Mouse (Mus musculus): Measurements from ENCODE around the gene Gm12184.
"Not testable (repeated sequence)": the region's sequence is repeated elsewhere in the genome, so short reads cannot be mapped to it uniquely, and the experiment has no call there.

Gene Gm12184

GRCm38 (mm10) chr11:48825979-48826751, at the start of gene Gm12184, which contains the start of gene Trim7:
TSS of gene Gm12184 (minus strand) at chr11:48826655.
TSS of gene Trim7 (plus strand) at chr11:48826140.
- peak; percentile 64 for DNase-seq

GRCm38 (mm10) chr11:48875343-48875837, 48.9 kb upstream of the Gm12184 start:
- not testable (repeated sequence) for DNase-seq

- peak; percentile 38 for DNase-seq
These were observed 48.0 kb upstream of the Gm12184 start for GRCm38 (mm10) chr11:48874465-48874864.

DNA sequence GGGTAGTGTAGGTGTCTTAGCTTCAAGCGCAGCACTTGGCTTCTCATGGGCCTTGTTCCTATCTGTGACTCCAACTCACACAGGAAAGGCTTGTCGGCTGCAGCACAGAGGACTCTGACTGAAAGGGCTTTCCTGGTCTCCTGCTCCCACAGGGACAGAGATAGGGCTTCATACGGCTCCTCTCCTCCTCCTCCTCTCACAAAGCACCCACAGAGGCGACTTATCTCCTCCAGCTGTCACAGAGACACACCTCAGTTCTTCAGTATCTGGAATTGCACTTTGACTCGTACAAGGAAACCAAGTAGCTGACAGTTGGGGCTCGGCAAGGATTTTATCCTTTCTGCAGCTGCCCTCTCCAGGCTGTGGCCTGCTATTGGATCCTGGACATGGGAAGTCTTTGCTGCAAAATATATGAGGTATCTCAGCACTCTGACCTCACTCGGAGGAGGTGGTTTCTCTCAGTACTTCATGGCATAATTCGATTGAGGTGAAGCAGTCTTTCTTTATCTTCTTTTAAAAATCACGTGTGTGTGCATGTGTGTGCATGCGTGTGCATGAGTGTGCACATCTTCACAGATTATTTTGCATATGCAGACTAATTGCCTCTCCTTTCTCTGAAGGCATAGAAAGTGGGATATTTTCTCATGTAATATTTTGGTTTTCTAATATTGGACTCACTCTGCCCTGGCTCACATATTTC, 47.3 kb upstream of the Gm12184 start:
- DNase-seq: peak; percentile 23

DNA sequence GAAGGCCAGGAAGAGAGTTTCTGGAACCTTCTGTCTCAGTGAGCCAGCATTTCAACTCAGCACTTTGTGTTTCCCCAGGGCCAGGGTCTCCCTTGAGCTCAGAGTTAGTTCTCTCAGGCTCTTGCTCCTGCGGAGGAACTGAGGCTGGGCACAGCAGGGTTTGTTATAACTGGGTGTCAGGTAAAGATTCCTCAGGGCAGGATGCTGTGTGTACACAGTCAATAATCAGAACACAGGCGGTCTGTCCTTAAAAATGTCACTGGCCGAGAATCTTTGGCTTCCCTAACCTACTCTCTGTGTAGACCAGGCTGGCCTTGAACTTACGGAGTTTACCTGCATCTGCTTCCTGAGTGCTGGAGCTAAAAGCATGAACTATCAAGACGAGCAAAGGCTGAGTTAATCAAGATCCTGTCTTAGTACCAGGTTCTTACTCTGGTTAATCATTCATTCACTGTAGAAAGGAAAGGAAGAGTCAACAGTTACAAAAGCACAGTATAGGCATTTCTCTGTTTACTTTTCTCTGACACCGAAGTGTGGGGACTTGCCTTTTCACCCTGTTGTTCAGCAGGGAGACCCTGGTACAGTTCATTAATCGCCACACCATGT, 46.3 kb upstream of the Gm12184 start:
- DNase-seq: no peak

GRCm38 (mm10) chr11:48871817-48872541, 45.5 kb upstream of the Gm12184 start:
- DNase-seq: peak; percentile 63

- DNase-seq: peak; percentile 81
These were observed 44.8 kb upstream of the Gm12184 start, which contains the start of gene Irgm1 for GRCm38 (mm10) chr11:48871201-48871772. TSS of gene Irgm1 (minus strand) at chr11:48871683.

GRCm38 (mm10) chr11:48870781-48871180, 44.3 kb upstream of the Gm12184 start:
- no peak for DNase-seq

- peak; percentile 41 for DNase-seq
These were observed 43.1 kb upstream of the Gm12184 start for GRCm38 (mm10) chr11:48869380-48870110.

- DNase-seq: no peak
These were observed 40.0 kb upstream of the Gm12184 start for GRCm38 (mm10) chr11:48866481-48866880.

DNA sequence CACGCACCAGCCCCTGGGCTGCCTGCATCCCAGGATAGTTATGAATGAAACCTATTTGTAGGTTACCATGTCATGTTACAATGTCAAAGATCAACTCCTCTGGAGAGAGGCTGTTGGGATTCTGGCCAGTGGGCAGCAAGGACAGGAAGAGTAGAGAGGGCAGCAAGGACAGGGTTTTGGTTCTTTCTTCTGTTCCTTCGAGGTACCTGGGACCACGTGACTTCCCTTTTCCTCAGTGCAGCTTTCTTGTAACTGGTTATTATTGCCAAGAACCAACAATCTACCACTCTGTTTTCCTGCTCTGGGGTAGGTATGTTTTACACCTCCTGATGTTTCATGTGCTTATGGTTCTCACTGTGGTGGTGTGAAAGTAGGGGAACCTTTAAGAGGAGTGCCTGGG, 37.4 kb upstream of the Gm12184 start:
- DNase-seq: no peak

DNA sequence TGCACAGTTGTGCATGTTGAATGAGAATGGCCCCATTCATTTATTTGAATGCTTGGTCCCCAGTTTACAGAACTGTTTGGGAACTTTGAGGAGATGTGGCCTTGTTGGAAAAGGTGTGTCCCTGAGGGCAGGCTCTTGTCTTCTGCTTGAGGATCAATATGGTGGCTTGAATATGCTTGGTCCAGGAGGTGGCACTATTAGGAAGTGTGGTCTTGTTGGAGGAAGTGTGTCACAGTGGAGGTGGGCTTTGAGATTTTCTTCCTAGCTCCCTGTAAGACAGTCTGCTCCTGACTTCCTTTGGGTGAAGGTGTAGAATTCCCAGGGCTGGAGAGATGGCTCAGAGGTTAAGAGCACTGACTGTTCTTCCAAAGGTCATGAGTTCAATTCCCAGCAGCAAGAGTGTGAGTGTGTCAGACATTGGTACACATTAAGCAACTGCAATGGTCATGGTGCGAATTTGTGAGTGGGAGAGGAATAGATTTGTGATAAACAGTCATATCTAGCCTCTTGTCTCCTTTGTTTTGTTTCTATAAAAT, 36.4 kb upstream of the Gm12184 start:
- no peak for DNase-seq

GRCm38 (mm10) chr11:48859014-48859413, 32.6 kb upstream of the Gm12184 start:
- peak; percentile 39 for DNase-seq

- peak; percentile 94 for DNase-seq
These were observed 27.2 kb upstream of the Gm12184 start for GRCm38 (mm10) chr11:48853474-48854180.

GRCm38 (mm10) chr11:48852624-48853473, 26.4 kb upstream of the Gm12184 start:
- no peak for DNase-seq

DNA sequence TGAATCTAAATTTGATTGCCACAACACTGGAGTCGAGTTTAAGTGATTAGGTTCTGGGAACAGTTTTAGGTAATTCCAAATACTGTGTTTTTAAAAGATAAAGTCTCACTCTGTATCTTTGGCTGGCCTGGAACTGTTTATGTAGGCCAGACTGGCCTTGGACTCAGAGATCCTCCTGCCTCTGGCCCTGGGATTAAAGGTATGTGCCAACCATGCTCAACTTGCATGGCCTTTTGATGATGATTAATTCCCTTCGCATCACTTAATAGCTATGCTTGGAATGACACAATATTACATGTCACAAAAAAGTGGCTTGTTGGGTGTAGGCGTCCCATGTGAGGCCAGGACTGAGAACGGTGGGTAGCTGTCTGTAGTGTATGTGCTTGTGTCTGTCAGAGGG, 25.7 kb upstream of the Gm12184 start:
- DNase-seq: no peak

DNA sequence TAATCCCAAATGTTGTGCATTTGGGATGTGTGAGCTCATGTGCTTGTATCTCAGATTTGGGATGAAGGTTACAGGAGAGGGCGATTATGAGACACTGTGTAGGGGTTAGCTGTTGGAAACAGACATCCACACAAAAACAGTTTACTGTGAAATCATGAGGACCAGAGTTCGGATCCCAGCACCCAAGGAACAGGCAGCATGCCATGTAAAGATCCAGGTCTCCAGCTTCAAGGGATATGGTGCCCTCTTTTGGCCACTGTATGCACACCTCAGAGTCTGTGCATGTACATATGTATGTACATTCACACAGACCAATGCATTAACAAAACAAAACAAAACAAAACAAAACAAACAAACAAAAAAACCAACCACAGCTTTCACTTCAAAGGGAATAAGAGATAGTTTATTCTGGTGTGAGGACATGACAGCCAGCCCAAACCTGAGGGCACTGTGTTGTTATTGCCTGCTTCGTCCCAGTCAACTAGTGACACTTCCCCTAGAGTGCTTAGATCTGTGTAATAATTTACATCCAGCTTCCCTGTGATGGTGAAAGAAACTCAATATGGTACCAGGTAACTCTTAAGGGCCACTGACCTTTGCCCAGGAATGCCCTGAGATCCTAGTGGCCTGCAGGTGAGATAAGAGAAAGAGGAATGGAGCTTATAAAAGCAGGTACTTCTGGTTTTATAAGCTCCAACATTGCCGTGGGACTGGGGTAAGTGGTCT, 25.0 kb upstream of the Gm12184 start:
- DNase-seq: no peak

DNA sequence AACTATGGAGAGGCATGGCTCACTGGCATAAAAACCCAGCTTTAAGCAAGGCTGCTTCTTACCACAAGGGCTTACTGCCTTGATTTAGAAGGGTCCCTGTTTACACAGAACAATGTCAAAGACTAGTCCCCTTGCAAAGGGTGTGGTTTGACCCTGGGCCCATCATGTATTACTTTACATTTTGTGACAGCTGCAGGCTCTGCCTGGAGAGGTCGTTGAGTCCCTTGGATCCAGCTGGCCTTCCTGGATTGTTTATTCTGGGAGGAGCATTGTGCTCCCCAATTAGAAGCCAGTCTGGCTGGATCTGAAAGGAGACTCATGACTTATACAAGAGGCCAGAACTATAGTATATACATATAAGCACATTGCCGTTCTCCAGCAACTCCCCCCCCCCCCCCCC, 23.8 kb upstream of the Gm12184 start:
- no peak for DNase-seq

DNA sequence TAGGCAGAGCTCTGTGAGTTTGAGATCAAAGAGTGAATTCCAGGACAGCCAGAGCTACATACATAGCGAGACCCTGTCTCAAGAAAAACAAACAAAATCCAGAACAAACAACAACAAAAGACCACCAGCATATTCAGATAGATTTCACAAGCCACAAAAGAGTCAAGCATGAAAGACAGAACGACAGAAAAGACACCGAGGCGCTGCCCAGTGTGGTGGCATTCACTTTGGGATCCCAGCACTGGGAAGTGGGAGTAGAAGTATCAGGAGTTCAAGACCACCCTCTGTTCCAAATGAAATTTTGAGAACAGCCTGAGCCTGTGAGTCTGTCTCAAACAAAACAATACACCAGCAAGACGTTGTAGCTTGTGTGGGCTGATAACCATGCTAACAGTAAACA, 20.4 kb upstream of the Gm12184 start:
- DNase-seq: no peak

Measured in kidney, adult 18-20 months (tissue).